Mouse (Mus musculus) liver, embryonic 14.5 days (tissue): ENCODE data around the gene Plcb2.

Source experiments
- CTCF ChIP-seq: IDR thresholded peaks from 2 replicates; pipeline ENCODE4 v1.5.1; 2016; ENCODE audit warnings: antibody characterized with exemption, low read depth, control low read depth
- EP300 ChIP-seq: IDR thresholded peaks from 2 replicates; pipeline ENCODE4 v1.6.1; 2016; ENCODE audit warnings: antibody characterized with exemption, low read depth

DNA sequence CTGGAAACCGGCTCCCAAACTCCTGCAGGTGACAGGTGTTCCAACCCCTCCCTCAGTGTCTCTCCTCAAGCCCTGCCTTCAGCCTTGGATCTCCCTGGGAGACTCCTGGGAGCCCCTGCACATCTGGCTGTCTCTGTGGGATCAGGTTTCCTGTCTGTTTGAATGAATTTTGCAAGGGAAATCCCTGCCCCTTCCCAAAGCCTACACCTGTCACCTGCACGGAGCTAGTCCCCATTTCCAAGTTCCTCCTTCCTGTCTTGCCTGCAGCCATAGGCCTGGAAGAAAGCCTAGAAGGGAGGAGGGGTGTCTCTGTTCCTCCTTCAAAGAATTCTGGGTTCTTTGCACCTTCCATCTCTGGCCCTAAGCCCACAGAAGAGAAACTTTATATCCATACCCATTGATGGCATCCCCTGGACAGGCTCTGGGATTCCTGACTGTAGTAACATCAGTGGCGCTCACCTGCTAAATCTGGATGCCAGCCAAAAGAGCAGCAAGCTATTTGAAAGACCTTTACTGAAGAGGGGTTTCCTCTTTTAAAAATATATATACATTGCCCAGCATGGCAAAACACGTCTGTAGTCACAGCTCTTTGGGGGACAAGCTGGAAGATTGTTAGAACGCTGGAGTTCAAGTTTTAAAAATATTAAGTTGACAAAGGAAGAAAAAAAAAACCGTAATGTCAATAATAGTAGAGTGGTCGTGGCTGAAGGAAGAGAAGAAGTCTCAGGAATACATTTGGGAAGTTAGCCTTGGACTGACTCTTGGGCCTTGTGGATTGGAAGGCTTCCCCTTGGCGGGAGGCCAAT is 1.8 kb upstream of the Plcb2 start:
- no peak for TF ChIP-seq CTCF
- no peak for TF ChIP-seq EP300
